In the genomic region with DNA sequence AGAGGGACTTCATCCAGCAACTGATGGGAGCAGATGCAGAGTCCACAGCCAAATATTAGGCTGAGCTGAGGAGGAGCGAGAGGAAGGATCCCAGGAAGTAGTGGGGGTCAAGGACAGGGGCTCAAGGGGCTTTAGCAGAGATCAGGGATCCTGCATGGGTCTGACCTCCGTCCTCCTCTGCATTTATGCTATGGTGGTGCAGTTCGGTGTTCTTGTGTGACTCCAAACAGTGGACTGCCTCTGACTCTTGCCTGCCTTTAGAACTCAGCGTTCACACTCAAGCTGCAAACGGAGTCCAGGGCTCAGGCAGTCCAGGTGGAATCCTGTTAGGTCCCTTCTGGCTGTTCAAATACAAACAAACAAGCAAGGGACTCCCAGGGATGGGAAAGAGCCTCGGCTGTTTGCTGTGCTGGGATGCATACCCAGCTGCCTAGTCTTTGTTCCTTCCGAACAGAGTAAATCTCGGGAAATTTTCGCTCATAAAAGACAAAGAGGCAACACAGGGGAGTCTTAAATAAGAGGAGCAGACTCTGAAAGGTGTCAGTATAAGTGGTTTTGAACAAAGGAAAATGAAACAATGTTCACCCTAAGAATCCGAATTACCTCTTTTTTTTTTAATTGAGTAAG, we compare ENCODE assay signal across 11 mouse cellular contexts.
A peak's percentile ranks its signal among the peaks of the same experiment; 100 is the strongest.
DNase-seq lines count a peak whose midpoint lies in the region; ATAC-seq and TF ChIP-seq lines count a peak whose summit lies in the region.
"Had no signal": no experiment of that assay in that cellular context is flagged by ENCODE, and none has a peak within 500 bp of the region (broad histone marks: within the 10 kb centered on the region; RNA-seq: fewer than 3 reads in every experiment).

No protein-coding gene starts in this region.

- TF ChIP-seq CTCF in kidney, postnatal 0 days (IDR thresholded peaks at IDR 0.05; ENCODE audit: low read depth) = no peak

- peak; percentile 9 for DNase-seq in kidney, postnatal 0 days (ENCODE audit: low spot score)
- no peak for DNase-seq in kidney, adult 8-10 months
- DNase-seq in forebrain, embryonic 10.5 days (ENCODE audit: extremely low spot score, low spot score) = no peak
- no peak for DNase-seq in hindbrain, embryonic 14.5 days (ENCODE audit: low spot score)
- DNase-seq in ovary, postnatal 14 days (ENCODE audit: low spot score) = no peak
- DNase-seq in T-cell, adult 2 months (ENCODE audit: low spot score) = no peak
- DNase-seq in B cell, adult 2 months = no peak
- DNase-seq: cerebellum, postnatal 36 days; heart, postnatal 36 days; lung, adult 18-20 months had no signal

- ATAC-seq in kidney, postnatal 0 days (replicated peaks; ENCODE audit: low FRiP score, low read depth) = no peak
- no peak for ATAC-seq in hindbrain, embryonic 14.5 days (ENCODE audit: low FRiP score)
- ATAC-seq in midbrain, embryonic 16.5 days = peak; percentile 54

- H3K36me3 ChIP-seq in kidney, postnatal 0 days (ENCODE audit: insufficient read depth, low read length) = no peaks in the 10 kb centered on the region
- no peaks in the 10 kb centered on the region for H3K36me3 ChIP-seq in forebrain, embryonic 10.5 days (replicated peaks)
- no peaks in the 10 kb centered on the region for H3K36me3 ChIP-seq in hindbrain, embryonic 14.5 days (replicated peaks; ENCODE audit: control insufficient read depth, insufficient read depth)
- H3K36me3 ChIP-seq in midbrain, embryonic 16.5 days (ENCODE audit: control insufficient read depth, insufficient read depth, low read length) = no peaks in the 10 kb centered on the region

- WGBS in kidney, postnatal 0 days = 48% methylated on average over 10 of the region's 10 CpGs
- 38% methylated on average over 10 of the region's 10 CpGs for WGBS in forebrain, embryonic 10.5 days
- 38% methylated on average over 10 of the region's 10 CpGs for WGBS in hindbrain, embryonic 14.5 days
- 28% methylated on average over 10 of the region's 10 CpGs for WGBS in midbrain, embryonic 16.5 days

- no peak overlapping the region for H3K9ac ChIP-seq in kidney, postnatal 0 days (ENCODE audit: low read depth, low read length)
- peak overlapping the region; percentile 2; the same call in 1 of the 2 replicates for H3K9ac ChIP-seq in hindbrain, embryonic 14.5 days
- peak overlapping the region; percentile 42; the same call in 1 of the 2 replicates for H3K9ac ChIP-seq in midbrain, embryonic 16.5 days (ENCODE audit: low read depth, low read length)

- no peak overlapping the region for H3K27ac ChIP-seq in kidney, postnatal 0 days
- H3K27ac ChIP-seq in forebrain, embryonic 10.5 days = peak overlapping the region; percentile 76
- H3K27ac ChIP-seq in hindbrain, embryonic 14.5 days = peak overlapping the region; percentile 29
- peak overlapping the region; percentile 25; the same call in 1 of the 2 replicates for H3K27ac ChIP-seq in midbrain, embryonic 16.5 days (ENCODE audit: low read length)

- H3K4me2 ChIP-seq in kidney, postnatal 0 days (ENCODE audit: low read length) = peak overlapping the region; percentile 37; the same call in 1 of the 2 replicates
- H3K4me2 ChIP-seq in hindbrain, embryonic 14.5 days (replicated peaks) = no peak overlapping the region
- no peak overlapping the region for H3K4me2 ChIP-seq in midbrain, embryonic 16.5 days (ENCODE audit: low read length)

- H3K4me3 ChIP-seq in kidney, postnatal 0 days (replicated peaks; ENCODE audit: low read depth, low read length) = no peak overlapping the region
- no peak overlapping the region for H3K4me3 ChIP-seq in forebrain, embryonic 10.5 days
- H3K4me3 ChIP-seq in hindbrain, embryonic 14.5 days (replicated peaks; ENCODE audit: low read length) = no peak overlapping the region
- no peak overlapping the region for H3K4me3 ChIP-seq in midbrain, embryonic 16.5 days (ENCODE audit: low read depth, low read length)

- H3K9me3 ChIP-seq in kidney, postnatal 0 days (replicated peaks; ENCODE audit: low read length) = no peaks in the 10 kb centered on the region
- no peaks in the 10 kb centered on the region for H3K9me3 ChIP-seq in forebrain, embryonic 10.5 days
- H3K9me3 ChIP-seq in hindbrain, embryonic 14.5 days (ENCODE audit: control insufficient read depth, low read length) = peaks cover 4% of the 10 kb centered on the region; the same call in 1 of the 2 replicates
- H3K9me3 ChIP-seq in midbrain, embryonic 16.5 days (replicated peaks; ENCODE audit: control insufficient read depth, low read length, poor library complexity, severe bottlenecking) = no peaks in the 10 kb centered on the region

- no peaks in the 10 kb centered on the region for H3K4me1 ChIP-seq in kidney, postnatal 0 days (replicated peaks; ENCODE audit: insufficient read depth, low read length)
- H3K4me1 ChIP-seq in forebrain, embryonic 10.5 days = peaks cover 24% of the 10 kb centered on the region
- 0 out of 2 replicates have a peak, but pooled peaks cover 11% of the 10 kb centered on the region for H3K4me1 ChIP-seq in hindbrain, embryonic 14.5 days (replicated peaks; ENCODE audit: control insufficient read depth, insufficient read depth, low read length)
- peaks cover 3% of the 10 kb centered on the region; the same call in 1 of the 2 replicates for H3K4me1 ChIP-seq in midbrain, embryonic 16.5 days (ENCODE audit: control insufficient read depth, insufficient read depth, low read length)

- no peaks in the 10 kb centered on the region for H3K27me3 ChIP-seq in kidney, postnatal 0 days (ENCODE audit: insufficient read depth, low read length)
- peaks cover 3% of the 10 kb centered on the region; the same call in 1 of the 2 replicates for H3K27me3 ChIP-seq in forebrain, embryonic 10.5 days (ENCODE audit: poor library complexity, severe bottlenecking)
- H3K27me3 ChIP-seq in hindbrain, embryonic 14.5 days (ENCODE audit: control insufficient read depth, insufficient read depth, low read length) = no peaks in the 10 kb centered on the region
- no peaks in the 10 kb centered on the region for H3K27me3 ChIP-seq in midbrain, embryonic 16.5 days (ENCODE audit: control insufficient read depth, insufficient read depth, low read depth, low read length)
